Comparison of ENCODE assay signal across 10 mouse cellular contexts in the genomic region with DNA sequence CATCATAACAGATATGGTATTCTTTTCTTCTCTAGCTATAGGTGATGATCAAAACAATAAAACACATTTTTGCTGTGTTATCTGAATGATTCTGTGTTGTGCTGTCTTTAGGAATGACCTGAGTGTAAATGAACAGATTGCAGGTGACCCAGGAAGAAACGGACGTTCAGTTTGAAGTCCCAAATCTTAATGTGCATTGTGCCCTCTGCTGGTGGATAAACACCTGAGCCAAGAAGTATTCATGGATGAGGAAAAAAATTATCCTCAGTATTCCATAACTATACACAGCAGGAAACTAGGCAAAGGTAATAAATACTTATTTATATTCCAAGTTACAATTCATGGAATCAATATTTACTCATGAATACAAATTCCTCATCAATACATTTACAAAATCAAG.
DNase-seq lines count a peak whose midpoint lies in the region; ATAC-seq and TF ChIP-seq lines count a peak whose summit lies in the region.
"Had no signal": no experiment of that assay in that cellular context is flagged by ENCODE, and none has a peak within 500 bp of the region (broad histone marks: within the 10 kb centered on the region; RNA-seq: fewer than 3 reads in every experiment).

No protein-coding gene starts in this region.

- H3K9me3 ChIP-seq in midbrain, embryonic 16.5 days (replicated peaks; ENCODE audit: control insufficient read depth, low read length, poor library complexity, severe bottlenecking): no peaks in the 10 kb centered on the region
- H3K9me3 ChIP-seq in midbrain, embryonic 11.5 days (ENCODE audit: control insufficient read depth, low read length): no peaks in the 10 kb centered on the region
- no peaks in the 10 kb centered on the region for H3K9me3 ChIP-seq in hindbrain, postnatal 0 days (ENCODE audit: low read length)
- H3K9me3 ChIP-seq: heart, embryonic 15.5 days; midbrain, embryonic 12.5 days had no signal

- no peak overlapping the region for H3K27ac ChIP-seq in midbrain, embryonic 16.5 days (ENCODE audit: low read length)
- no peak overlapping the region for H3K27ac ChIP-seq in midbrain, embryonic 11.5 days (ENCODE audit: low read depth, low read length)
- H3K27ac ChIP-seq in hindbrain, postnatal 0 days: no peak overlapping the region
- H3K27ac ChIP-seq: heart, embryonic 15.5 days; midbrain, embryonic 12.5 days had no signal

- no peaks in the 10 kb centered on the region for H3K36me3 ChIP-seq in midbrain, embryonic 16.5 days (ENCODE audit: control insufficient read depth, insufficient read depth, low read length)
- H3K36me3 ChIP-seq in midbrain, embryonic 11.5 days (ENCODE audit: control insufficient read depth, insufficient read depth, low read length): no peaks in the 10 kb centered on the region
- no peaks in the 10 kb centered on the region for H3K36me3 ChIP-seq in hindbrain, postnatal 0 days (ENCODE audit: insufficient read depth, low read length)
- H3K36me3 ChIP-seq: heart, embryonic 15.5 days; midbrain, embryonic 12.5 days had no signal

- peak; percentile 3 to 67 for DNase-seq in frontal cortex, adult 2 months (ENCODE audit: extremely low spot score in 1 of 2, low spot score in 1 of 2)
- no peak for DNase-seq in frontal cortex, postnatal 14 days (ENCODE audit: low spot score in 2 of 2)
- DNase-seq in midbrain, embryonic 11.5 days (ENCODE audit: low spot score, missing footprints): no peak
- peak; percentile 1 for DNase-seq in adrenal gland, adult 8-10 months
- DNase-seq in hindbrain, postnatal 0 days (ENCODE audit: low spot score): peak; percentile 83
- DNase-seq in mesoderm, embryonic 11.5 days (ENCODE audit: low read depth, low spot score): peak; percentile 27
- DNase-seq in ovary, postnatal 10 days (ENCODE audit: low spot score): no peak

- H3K4me2 ChIP-seq in midbrain, embryonic 16.5 days (ENCODE audit: low read length): no peak overlapping the region
- no peak overlapping the region for H3K4me2 ChIP-seq in midbrain, embryonic 11.5 days
- no peak overlapping the region for H3K4me2 ChIP-seq in hindbrain, postnatal 0 days (ENCODE audit: low read depth, low read length)
- H3K4me2 ChIP-seq: heart, embryonic 15.5 days; midbrain, embryonic 12.5 days had no signal

- WGBS in midbrain, embryonic 16.5 days: 4% methylated on average over 2 of the region's 2 CpGs
- WGBS in midbrain, embryonic 11.5 days: 21% methylated on average over 2 of the region's 2 CpGs
- 6% methylated on average over 2 of the region's 2 CpGs for WGBS in hindbrain, postnatal 0 days

- no peaks in the 10 kb centered on the region for H3K4me1 ChIP-seq in midbrain, embryonic 16.5 days (ENCODE audit: control insufficient read depth, insufficient read depth, low read length)
- H3K4me1 ChIP-seq in midbrain, embryonic 11.5 days (ENCODE audit: control insufficient read depth, insufficient read depth, low read length): no peaks in the 10 kb centered on the region
- H3K4me1 ChIP-seq in hindbrain, postnatal 0 days (ENCODE audit: insufficient read depth, low read length): no peaks in the 10 kb centered on the region
- H3K4me1 ChIP-seq: heart, embryonic 15.5 days; midbrain, embryonic 12.5 days had no signal

- no peak overlapping the region for H3K9ac ChIP-seq in midbrain, embryonic 16.5 days (ENCODE audit: low read depth, low read length)
- no peak overlapping the region for H3K9ac ChIP-seq in midbrain, embryonic 11.5 days (ENCODE audit: low read length)
- no peak overlapping the region for H3K9ac ChIP-seq in hindbrain, postnatal 0 days (replicated peaks; ENCODE audit: low read length)
- H3K9ac ChIP-seq: heart, embryonic 15.5 days; midbrain, embryonic 12.5 days had no signal

- ATAC-seq in midbrain, embryonic 16.5 days: peak; percentile 64; the same call in 1 of the 2 replicates
- ATAC-seq in midbrain, embryonic 11.5 days (ENCODE audit: low FRiP score): no peak
- no peak for ATAC-seq in hindbrain, postnatal 0 days

- TF ChIP-seq CTCF in hindbrain, postnatal 0 days (IDR thresholded peaks at IDR 0.05; ENCODE audit: low read depth): peak; percentile 77

- no peak overlapping the region for H3K4me3 ChIP-seq in midbrain, embryonic 16.5 days (ENCODE audit: low read depth, low read length)
- no peak overlapping the region for H3K4me3 ChIP-seq in midbrain, embryonic 11.5 days (ENCODE audit: low read depth, low read length)
- H3K4me3 ChIP-seq in hindbrain, postnatal 0 days (ENCODE audit: low read length): no peak overlapping the region
- H3K4me3 ChIP-seq: heart, embryonic 15.5 days; midbrain, embryonic 12.5 days had no signal

- H3K27me3 ChIP-seq in midbrain, embryonic 16.5 days (ENCODE audit: control insufficient read depth, insufficient read depth, low read depth, low read length): no peaks in the 10 kb centered on the region
- no peaks in the 10 kb centered on the region for H3K27me3 ChIP-seq in midbrain, embryonic 11.5 days (ENCODE audit: control insufficient read depth, insufficient read depth, low read length)
- no peaks in the 10 kb centered on the region for H3K27me3 ChIP-seq in hindbrain, postnatal 0 days (ENCODE audit: insufficient read depth, low read length)
- H3K27me3 ChIP-seq: heart, embryonic 15.5 days; midbrain, embryonic 12.5 days had no signal

Comparison
In these comparisons a context has a peak if more than half of its experiments do, and no peak if none do; other contexts are left out.
1. DNase-seq: peak in frontal cortex, adult 2 months (2 of 2), adrenal gland, adult 8-10 months (single experiment), hindbrain, postnatal 0 days (single experiment) and mesoderm, embryonic 11.5 days (single experiment); none in frontal cortex, postnatal 14 days (0 of 2), midbrain, embryonic 11.5 days (single experiment) and ovary, postnatal 10 days (single experiment).